Mouse (Mus musculus) brain, embryonic 14.5 days (tissue): ENCODE measurements around the gene Tmco1. TPM values are rescaled to one million over a fixed set of nuclear protein-coding genes. Genes with fewer than 3 reads are reported as not detected.
"Not testable (repeated sequence)": the region's sequence is repeated elsewhere in the genome, so short reads cannot be mapped to it uniquely, and the experiment has no call there.

Source experiments
- DNase-seq: peaks from one replicate; pipeline ENCODE4 v3.0.0-alpha.2; 2011; ENCODE audit warnings: low read depth
- CTCF ChIP-seq: fragments of 200-500 bp; IDR thresholded peaks from 2 replicates; pipeline ENCODE4 v1.5.1; 2012; ENCODE audit warnings: inconsistent platforms, mild to moderate bottlenecking, moderate library complexity, borderline replicate concordance; ENCODE audit not compliant: insufficient read depth, insufficient read length; ENCODE audit errors: extremely low read depth
- POLR2A ChIP-seq: fragments of 200-500 bp; IDR thresholded peaks from 2 replicates; pipeline ENCODE4 v1.6.1; 2012; ENCODE audit warnings: mild to moderate bottlenecking, inconsistent platforms, borderline replicate concordance; ENCODE audit not compliant: poor library complexity, insufficient read depth, insufficient read length, severe bottlenecking; ENCODE audit errors: extremely low read depth
- polyA plus RNA-seq: library from polyadenylated mRNA; depleted of rRNA; stranded (reverse); fragments of >200 nt; gene quantifications from 2 replicates; pipeline ENCODE4 v1.2.3, GENCODE M21; 2012

Tmco1 gene
- polyA plus RNA-seq, 1 experiment, result 64.4 TPM

GRCm38 (mm10) chr1:167340111-167340787 lies 32.1 kb downstream of the Tmco1 start:
- TF ChIP-seq CTCF (no peak), POLR2A (no peak)
- DNase-seq, result peak; percentile 38

GRCm38 (mm10) chr1:167340910-167341528 lies 32.8 kb downstream of the Tmco1 start:
- DNase-seq, result no peak
- TF ChIP-seq CTCF (no peak), POLR2A (no peak)

DNA sequence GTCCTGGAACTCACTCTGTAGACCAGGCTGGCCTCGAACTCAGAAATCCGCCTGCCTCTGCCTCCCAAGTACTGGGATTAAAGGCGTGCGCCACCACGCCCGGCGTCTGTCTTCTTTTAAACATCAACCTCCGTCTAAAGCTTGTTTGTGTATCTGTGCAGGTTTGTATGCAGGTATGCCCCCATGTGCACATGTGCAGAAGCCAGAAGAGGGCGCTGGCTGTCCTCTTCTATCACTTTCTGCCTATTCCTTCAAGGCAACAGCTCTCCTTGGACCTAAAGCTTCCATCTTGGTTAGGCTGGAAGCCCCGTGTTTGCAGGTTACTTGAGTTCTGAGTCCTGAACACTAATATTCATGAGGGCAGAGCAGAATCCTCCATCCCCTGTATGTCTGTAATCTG lies 34.7 kb downstream of the Tmco1 start:
- no peak for DNase-seq
- TF ChIP-seq CTCF (no peak), POLR2A (no peak)

- DNase-seq, result not testable (repeated sequence)
These were observed 37.9 kb downstream of the Tmco1 start for GRCm38 (mm10) chr1:167345994-167346520.

DNA sequence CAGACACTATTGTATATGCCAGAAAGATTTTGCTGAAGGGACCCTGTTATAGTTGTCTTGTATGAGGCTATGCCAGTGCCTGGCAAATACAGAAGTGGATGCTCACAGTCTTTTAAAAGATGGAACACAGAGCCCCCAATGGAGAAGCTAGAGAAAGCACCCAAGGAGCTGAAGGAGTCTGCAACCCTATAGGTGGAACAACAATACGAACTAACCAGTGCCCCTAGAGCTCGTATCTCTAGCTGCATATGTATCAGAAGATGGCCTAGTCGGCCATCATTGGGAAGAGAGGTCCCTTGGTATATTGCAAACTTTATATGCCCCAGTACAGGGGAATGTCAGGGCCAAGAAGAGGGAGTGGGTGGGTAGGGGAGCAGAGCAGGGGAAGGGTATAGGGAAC lies 41.0 kb downstream of the Tmco1 start:
- not testable (repeated sequence) for DNase-seq

GRCm38 (mm10) chr1:167349815-167350596 lies 41.8 kb downstream of the Tmco1 start, which contains the start of gene Aldh9a1:
TSS of gene Aldh9a1 (plus strand) at chr1:167349991.
- TF ChIP-seq POLR2A (peak; percentile 25; the same call in 1 of the 2 replicates), CTCF (no peak)
- peak; percentile 94 for DNase-seq

- TF ChIP-seq CTCF, result no peak
- TF ChIP-seq POLR2A, result no peak
- DNase-seq, result no peak
These were observed 42.6 kb downstream of the Tmco1 start for GRCm38 (mm10) chr1:167350597-167351415.

DNA sequence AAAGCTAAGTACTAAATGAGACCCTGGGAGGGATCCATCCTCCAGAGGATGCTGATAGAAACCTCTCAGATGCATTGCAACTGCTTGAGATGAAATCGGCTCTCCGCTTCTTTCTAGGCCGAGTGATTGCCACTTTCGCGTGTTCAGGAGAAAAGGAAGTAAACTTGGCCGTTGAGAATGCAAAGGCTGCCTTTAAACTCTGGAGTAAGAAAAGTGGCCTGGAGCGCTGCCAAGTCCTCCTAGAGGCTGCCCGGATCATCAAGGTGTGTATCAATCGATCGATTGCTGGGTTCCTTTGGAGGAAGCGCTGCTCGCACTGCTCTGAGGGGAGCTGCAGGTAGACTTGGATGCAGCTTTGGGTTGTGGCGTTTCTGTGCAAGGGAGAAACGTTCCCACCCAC lies 44.2 kb downstream of the Tmco1 start:
- TF ChIP-seq CTCF (no peak), POLR2A (no peak)
- DNase-seq, result no peak

DNA sequence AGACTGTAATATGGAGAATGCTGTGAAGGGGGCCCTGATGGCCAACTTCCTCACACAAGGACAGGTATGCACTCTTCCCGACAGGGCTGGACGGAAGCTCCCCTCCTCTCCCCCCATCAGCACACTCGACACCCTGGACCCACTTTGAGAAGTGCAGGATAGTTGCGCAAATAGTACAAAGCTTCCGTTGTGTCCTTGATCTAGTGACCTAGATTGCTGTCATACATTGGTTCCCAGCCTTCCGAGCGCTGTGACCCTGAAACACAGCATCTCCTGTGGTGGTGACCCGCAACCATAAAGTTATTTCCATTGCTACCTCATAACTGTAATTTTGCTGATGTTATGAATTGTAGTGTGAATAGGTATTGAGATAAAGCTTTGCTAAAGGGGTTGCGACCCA lies 49.2 kb downstream of the Tmco1 start:
- no peak for DNase-seq
- TF ChIP-seq POLR2A (no peak), CTCF (no peak)

DNA sequence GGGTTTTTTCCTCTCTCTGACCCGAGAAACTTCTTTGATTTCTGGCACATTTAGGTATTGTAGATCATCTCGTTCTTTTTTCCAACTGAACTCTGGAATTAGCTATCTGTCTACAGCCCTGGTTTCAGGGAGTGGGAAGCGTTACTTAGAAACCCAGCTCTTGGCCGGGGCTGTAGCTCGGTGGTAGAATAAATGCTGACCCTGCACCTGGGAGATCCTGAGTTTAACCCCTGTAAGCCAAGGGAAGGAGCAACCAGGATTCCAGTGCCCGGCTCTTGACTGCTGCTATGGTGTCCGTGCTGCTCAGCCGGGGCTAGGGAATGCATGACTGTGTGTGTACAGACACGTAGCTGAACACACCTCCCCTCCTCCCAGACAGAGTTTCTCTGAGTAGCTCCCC lies 50.6 kb downstream of the Tmco1 start:
- DNase-seq, result no peak
- no peak for TF ChIP-seq CTCF
- TF ChIP-seq POLR2A, result no peak

GRCm38 (mm10) chr1:167360268-167360667 lies 52.1 kb downstream of the Tmco1 start:
- TF ChIP-seq POLR2A (no peak), CTCF (no peak)
- DNase-seq, result no peak

DNA sequence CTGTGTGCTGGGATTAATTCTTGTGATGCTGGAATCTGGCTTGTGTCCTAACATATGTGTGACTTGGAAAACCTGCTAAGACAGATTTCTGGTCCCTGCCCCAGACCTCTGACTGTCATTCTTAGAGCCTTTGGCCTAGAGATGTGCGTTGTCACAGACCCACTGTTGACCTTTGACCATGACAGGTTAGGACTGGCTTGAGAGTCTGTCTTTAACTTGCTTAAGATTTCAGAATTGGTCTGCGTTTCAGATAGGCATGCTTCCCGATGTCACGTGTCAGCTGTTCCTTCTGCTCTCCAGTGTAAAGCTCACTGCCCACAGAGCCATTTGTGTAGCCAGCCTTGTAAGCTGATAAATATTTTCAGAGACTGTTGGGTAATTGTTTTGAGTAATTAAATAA lies 54.6 kb downstream of the Tmco1 start:
- no peak for DNase-seq
- TF ChIP-seq CTCF (no peak), POLR2A (no peak)

- DNase-seq, result peak; percentile 52
- TF ChIP-seq POLR2A (no peak), CTCF (no peak)
These were observed 55.1 kb downstream of the Tmco1 start for GRCm38 (mm10) chr1:167363322-167363721.
